Mouse (Mus musculus) hindbrain, embryonic 14.5 days (tissue): Measurements from ENCODE around the gene Dll4. TPM values are rescaled to one million over a fixed set of nuclear protein-coding genes. Genes with fewer than 3 reads are reported as not detected.

Experiments
- ATAC-seq: fragments of 200-750 bp; cut with Nextera tagmentation; 2 replicates; pipeline ENCODE4 v1.8.0; 2017; ENCODE audit warnings: moderate number of reproducible peaks, mild to moderate bottlenecking, moderate TSS enrichment, moderate library complexity; ENCODE audit not compliant: low FRiP score
- DNase-seq: peaks from one replicate; pipeline ENCODE4 v3.0.0-alpha.2; 2015; ENCODE audit warnings: low spot score
- H3K27ac ChIP-seq: fragments of 300-500 bp; sonication (generic); 2 replicates; pipeline ENCODE4 v1.5.1; 2014; ENCODE audit warnings: mild to moderate bottlenecking, moderate library complexity
- H3K27me3 ChIP-seq: fragments of 300-500 bp; sonication (generic); 2 replicates; pipeline ENCODE4 v1.6.1; 2014; ENCODE audit warnings: mild to moderate bottlenecking, low read length, mixed read lengths; ENCODE audit not compliant: control insufficient read depth, insufficient read depth
- H3K36me3 ChIP-seq: fragments of 300-500 bp; sonication (generic); replicated peaks from 2 replicates; pipeline ENCODE4 v1.6.1; 2014; ENCODE audit not compliant: control insufficient read depth, insufficient read depth
- H3K4me1 ChIP-seq: fragments of 300-500 bp; sonication (generic); replicated peaks from 2 replicates; pipeline ENCODE4 v1.6.1; 2014; ENCODE audit warnings: antibody characterized with exemption, low read length, mixed read lengths; ENCODE audit not compliant: control insufficient read depth, insufficient read depth
- H3K4me2 ChIP-seq: fragments of 300-500 bp; sonication (generic); replicated peaks from 2 replicates; pipeline ENCODE4 v1.6.1; 2014; ENCODE audit warnings: mild to moderate bottlenecking, moderate library complexity
- H3K4me3 ChIP-seq: fragments of 300-500 bp; sonication (generic); replicated peaks from 2 replicates; pipeline ENCODE4 v1.5.1; 2014; ENCODE audit warnings: mild to moderate bottlenecking, low read length
- H3K9ac ChIP-seq: fragments of 300-500 bp; sonication (generic); 2 replicates; pipeline ENCODE4 v1.6.1; 2014
- H3K9me3 ChIP-seq: fragments of 300-500 bp; sonication (generic); 2 replicates; pipeline ENCODE4 v1.6.1; 2016; ENCODE audit warnings: low read length; ENCODE audit not compliant: control insufficient read depth
- WGBS: fragments of 180-500 bp; shearing (Covaris S2); extraction: QIAGEN DNeasy Blood & Tissue Kit; methylation state at CpG from one replicate; pipeline ENCODE4 v1.1.7; 2014; 5-methylcytosine and 5-hydroxymethylcytosine counted together
- polyA plus RNA-seq: library from polyadenylated mRNA; unstranded; fragments of >200 nt; fragmentation: Nextera tagmentation; extraction: Ambion mirVana; gene quantifications from 2 replicates; pipeline ENCODE4 v1.2.1, GENCODE M21; 2014

The Dll4 gene
- polyA plus RNA-seq = 3.9 and 4.8 TPM in 2 replicates

DNA sequence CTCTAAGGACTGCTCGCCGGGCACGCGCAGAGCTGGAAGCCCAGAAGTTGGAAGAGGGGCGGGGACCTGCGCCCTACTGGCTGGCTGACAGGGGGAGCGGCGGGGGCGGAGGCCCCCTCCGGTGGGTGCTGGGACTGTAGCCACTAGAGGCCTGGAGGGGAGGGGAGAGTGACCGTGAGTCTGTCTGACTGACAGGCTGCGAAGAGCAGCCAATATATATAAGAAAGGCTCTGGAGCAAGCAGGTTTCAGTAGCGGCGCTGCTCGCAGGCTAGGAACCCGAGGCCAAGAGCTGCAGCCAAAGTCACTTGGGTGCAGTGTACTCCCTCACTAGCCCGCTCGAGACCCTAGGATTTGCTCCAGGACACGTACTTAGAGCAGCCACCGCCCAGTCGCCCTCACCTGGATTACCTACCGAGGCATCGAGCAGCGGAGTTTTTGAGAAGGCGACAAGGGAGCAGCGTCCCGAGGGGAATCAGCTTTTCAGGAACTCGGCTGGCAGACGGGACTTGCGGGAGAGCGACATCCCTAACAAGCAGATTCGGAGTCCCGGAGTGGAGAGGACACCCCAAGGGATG lies at the start of gene Dll4:
Dll4 (plus strand) TSS at position 217 of the 576 bp plus-strand sequence.
- H3K9ac ChIP-seq = peak within 1 kb of the TSS; percentile 58
- WGBS = 1% methylated on average over 33 of the region's 33 CpGs
- no peak for DNase-seq
- H3K4me2 ChIP-seq = peak within 1 kb of the TSS; percentile 89
- no peak for ATAC-seq
- H3K4me3 ChIP-seq = peak within 1 kb of the TSS; percentile 43
- H3K27me3 ChIP-seq = peaks cover 100% of the 10 kb centered on the region
- no peaks in the 10 kb centered on the region for H3K9me3 ChIP-seq
- H3K36me3 ChIP-seq = no peaks in the 10 kb centered on the region
- H3K4me1 ChIP-seq = peaks cover 44% of the 10 kb centered on the region
- no peak within 1 kb of the TSS for H3K27ac ChIP-seq

DNA sequence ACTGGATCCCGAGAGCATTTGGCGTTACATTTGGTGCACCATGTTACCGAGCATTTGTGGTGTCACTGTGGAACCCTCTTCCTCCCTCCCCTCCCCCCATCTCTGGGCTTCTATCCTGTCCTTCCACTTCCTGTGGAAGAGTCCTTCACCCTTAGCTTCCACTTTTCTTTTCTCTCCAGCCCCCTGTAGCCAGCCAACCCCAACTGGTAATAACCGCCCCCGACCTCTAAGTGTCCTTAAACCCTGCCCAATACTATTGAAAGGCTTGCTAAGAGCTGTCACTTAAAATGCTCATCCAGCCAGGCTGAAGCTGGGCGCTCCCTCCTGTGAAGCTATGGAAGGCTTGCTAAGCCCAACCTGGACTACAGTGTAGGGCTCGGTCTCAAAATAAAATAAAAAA lies 48.7 kb upstream of the Dll4 start:
- H3K4me3 ChIP-seq = no peak overlapping the region
- H3K27me3 ChIP-seq = no peaks in the 10 kb centered on the region
- no peaks in the 10 kb centered on the region for H3K9me3 ChIP-seq
- H3K4me1 ChIP-seq = no peaks in the 10 kb centered on the region
- ATAC-seq = no peak
- H3K9ac ChIP-seq = no peak overlapping the region
- H3K27ac ChIP-seq = no peak overlapping the region
- no peak for DNase-seq
- H3K4me2 ChIP-seq = no peak overlapping the region
- no peaks in the 10 kb centered on the region for H3K36me3 ChIP-seq
- 85% methylated on average over 7 of the region's 7 CpGs for WGBS

DNA sequence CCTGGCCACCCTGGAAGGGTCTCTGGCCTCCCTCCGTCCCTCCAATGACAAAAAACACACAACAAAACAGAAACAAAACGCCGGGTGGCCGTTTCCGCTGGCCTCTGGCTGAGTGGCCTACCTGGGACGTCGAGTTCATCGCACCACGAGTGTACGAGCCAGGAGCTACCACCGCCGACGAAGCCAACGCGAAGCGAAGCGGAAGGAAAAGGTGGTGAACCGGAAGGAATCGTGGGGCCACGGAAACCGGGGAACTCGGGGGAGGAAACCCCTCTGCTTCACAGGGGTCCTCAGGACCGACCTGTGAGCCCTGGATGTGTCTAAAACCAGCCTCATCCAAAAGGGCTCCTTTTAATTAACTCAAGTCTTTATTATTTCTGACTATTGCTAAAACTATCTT lies 47.8 kb upstream of the Dll4 start:
- H3K27ac ChIP-seq = no peak overlapping the region

DNA sequence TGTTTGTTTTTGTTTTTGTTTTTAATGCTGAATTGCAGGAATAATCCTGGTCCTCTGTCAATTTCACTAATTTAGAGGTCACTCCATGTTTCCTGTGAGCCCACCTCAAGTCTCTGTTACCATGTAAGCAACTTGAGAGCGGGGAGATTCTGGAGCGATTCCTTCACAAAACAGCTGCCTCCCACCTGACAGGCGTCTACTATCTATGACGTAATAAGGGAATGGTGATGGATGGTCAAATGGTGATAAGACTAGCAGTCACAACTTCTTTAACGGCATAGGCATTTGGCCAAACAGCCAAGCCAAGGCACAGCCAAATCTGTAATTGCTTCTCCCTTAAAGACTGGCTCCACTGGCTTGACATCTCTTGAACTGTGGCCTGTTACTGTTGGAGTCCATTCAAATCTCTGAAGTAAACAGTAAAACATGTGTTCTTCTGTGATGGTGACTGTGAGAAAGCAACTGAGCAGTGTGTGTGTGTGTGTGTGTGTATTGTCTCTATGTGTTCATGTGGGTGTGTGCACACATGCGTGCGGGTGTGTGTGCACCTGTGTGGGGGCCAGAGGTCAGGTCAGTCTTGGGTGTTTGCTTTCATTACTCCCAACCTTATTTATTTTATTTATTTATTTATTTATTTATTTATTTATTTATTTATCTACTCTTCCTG lies 43.6 kb upstream of the Dll4 start:
- ATAC-seq = no peak
- 88% methylated on average over 7 of the region's 7 CpGs for WGBS

More for the DNA sequence above, 47.8 kb upstream of the Dll4 start:
- H3K27me3 ChIP-seq = no peaks in the 10 kb centered on the region
- no peak overlapping the region for H3K4me2 ChIP-seq
- no peaks in the 10 kb centered on the region for H3K36me3 ChIP-seq
- no peaks in the 10 kb centered on the region for H3K9me3 ChIP-seq
- no peak for ATAC-seq
- DNase-seq = no peak
- no peaks in the 10 kb centered on the region for H3K4me1 ChIP-seq
- no peak overlapping the region for H3K4me3 ChIP-seq
- 87% methylated on average over 23 of the region's 23 CpGs for WGBS
- no peak overlapping the region for H3K9ac ChIP-seq

DNA sequence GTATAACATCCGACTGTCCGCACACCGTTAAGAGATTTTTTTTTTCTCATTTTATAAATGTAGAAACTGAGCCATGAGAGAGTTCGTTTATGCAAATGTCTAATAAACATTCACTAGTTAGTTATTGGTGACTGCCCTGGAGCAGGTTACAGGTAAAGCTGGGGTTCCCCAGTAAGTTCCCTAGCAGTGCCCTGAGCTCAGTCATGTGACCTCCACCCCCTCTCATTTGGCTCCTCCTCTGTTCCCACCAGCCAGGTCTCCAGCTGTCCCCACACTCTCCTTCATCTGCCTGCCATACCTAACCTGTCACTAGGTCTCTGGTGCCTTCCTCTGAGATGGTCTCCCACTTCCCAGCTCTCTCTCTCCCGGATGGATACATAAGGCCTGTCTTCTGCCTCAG lies 38.2 kb upstream of the Dll4 start:
- ATAC-seq (no peak), DNase-seq (no peak)
- H3K27ac ChIP-seq = no peak overlapping the region
- H3K4me3 ChIP-seq = no peak overlapping the region
- no peak overlapping the region for H3K9ac ChIP-seq
- no peaks in the 10 kb centered on the region for H3K27me3 ChIP-seq
- peaks cover 22% of the 10 kb centered on the region for H3K36me3 ChIP-seq
- H3K9me3 ChIP-seq = no peaks in the 10 kb centered on the region
- H3K4me1 ChIP-seq = peaks cover 14% of the 10 kb centered on the region
- 91% methylated on average over 5 of the region's 5 CpGs for WGBS
- H3K4me2 ChIP-seq = no peak overlapping the region

More for the DNA sequence above, 43.6 kb upstream of the Dll4 start:
- Histone ChIP-seq H3K27me3 (no peaks in the 10 kb centered on the region), H3K4me1 (no peaks in the 10 kb centered on the region), H3K4me3 (no peak overlapping the region), H3K9me3 (no peaks in the 10 kb centered on the region), H3K9ac (no peak overlapping the region), H3K4me2 (no peak overlapping the region), H3K27ac (no peak overlapping the region), H3K36me3 (no peaks in the 10 kb centered on the region)
- no peak for DNase-seq

DNA sequence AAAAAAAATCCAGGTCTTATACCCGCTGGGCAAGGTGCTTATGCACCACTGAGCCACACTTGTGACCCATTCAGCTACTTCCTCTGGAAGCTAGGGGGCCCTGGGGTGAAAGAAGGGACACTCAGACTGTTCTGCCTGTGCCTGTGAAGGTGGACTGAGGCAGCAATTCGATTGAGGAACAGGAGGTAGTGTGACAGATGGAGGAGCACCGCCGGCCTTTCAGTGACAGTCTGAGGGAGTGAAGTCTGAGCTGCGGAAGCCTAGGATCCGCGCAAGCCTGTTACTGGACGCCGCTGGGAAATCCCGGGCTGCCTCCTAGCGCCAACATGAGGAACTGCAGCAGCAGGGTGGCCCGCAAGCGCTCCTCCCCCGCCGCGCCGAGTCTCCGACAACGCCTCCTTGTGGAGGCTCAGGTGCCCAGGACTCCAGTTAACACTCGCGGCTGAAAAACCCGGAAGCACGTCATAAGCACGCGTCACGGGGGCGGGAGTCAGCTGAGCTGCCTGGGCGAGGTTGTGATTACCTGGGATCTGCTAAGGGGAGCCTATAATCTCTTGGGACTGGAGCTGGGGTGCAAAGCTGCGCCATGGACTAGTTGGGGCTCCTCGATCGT lies 37.2 kb upstream of the Dll4 start, which contains the start of gene Vps18:
Vps18 (plus strand) TSS at position 471 of the 613 bp plus-strand sequence.
- Histone ChIP-seq H3K9ac (peak within 1 kb of the TSS; percentile 78), H3K4me2 (peak within 1 kb of the TSS; percentile 93), H3K36me3 (peaks cover 32% of the 10 kb centered on the region), H3K9me3 (no peaks in the 10 kb centered on the region), H3K4me1 (peaks cover 14% of the 10 kb centered on the region), H3K27ac (peak within 1 kb of the TSS; percentile 63), H3K4me3 (peak within 1 kb of the TSS; percentile 66), H3K27me3 (no peaks in the 10 kb centered on the region)
- ATAC-seq (peak; percentile 96), DNase-seq (peak; percentile 99)
- WGBS = 2% methylated on average over 31 of the region's 31 CpGs

DNA sequence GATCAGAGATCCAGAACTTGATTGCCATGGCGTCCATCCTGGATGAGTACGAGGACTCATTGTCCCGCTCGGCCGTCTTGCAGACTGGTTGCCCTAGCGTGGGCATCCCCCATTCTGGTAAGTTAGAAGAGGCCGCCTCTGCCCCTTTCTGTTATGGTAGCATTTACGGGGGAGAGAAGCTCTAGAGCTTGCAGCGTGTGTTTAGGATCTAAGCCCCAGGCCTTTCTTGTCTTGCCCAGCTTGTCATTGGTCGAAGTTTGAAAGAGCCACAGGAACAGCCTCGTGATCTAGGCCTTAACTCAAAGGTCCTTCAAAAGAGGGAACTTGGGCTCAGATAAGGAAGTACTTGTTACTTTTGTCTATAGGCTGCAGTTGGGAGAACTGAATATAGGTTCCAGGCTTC lies 36.6 kb upstream of the Dll4 start:
- H3K36me3 ChIP-seq = peaks cover 38% of the 10 kb centered on the region
- peak overlapping the region; percentile 78 for H3K9ac ChIP-seq
- DNase-seq = no peak
- H3K27me3 ChIP-seq = no peaks in the 10 kb centered on the region
- no peaks in the 10 kb centered on the region for H3K9me3 ChIP-seq
- peak overlapping the region; percentile 66 for H3K4me3 ChIP-seq
- H3K4me2 ChIP-seq = peak overlapping the region; percentile 93
- ATAC-seq = no peak
- 5% methylated on average over 11 of the region's 11 CpGs for WGBS
- H3K4me1 ChIP-seq = peaks cover 14% of the 10 kb centered on the region
- H3K27ac ChIP-seq = peak overlapping the region; percentile 33; the same call in 1 of the 2 replicates

DNA sequence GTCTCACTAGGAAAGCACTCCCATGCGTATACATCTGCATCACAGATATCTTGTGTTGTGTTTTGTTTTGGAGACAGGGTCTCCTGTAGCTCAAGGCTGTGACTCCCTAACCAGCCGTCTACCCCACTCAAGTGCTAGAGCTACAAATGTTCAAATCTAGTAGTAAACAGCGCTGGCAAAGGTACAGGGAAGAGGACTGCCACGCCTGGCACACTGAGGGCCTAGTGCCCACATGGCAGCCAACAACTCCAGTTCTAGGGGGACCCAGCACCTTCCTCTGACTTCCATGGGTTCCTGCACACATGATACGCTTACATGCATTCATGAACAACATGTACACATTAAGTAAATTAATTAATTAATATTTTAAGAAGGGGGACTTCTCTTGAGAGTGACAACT lies 33.3 kb upstream of the Dll4 start:
- Histone ChIP-seq H3K4me1 (peaks cover 14% of the 10 kb centered on the region), H3K36me3 (peaks cover 68% of the 10 kb centered on the region), H3K27ac (no peak overlapping the region), H3K9ac (no peak overlapping the region), H3K27me3 (no peaks in the 10 kb centered on the region), H3K4me3 (no peak overlapping the region), H3K4me2 (no peak overlapping the region), H3K9me3 (no peaks in the 10 kb centered on the region)
- no peak for DNase-seq
- 95% methylated on average over 5 of the region's 5 CpGs for WGBS
- no peak for ATAC-seq

DNA sequence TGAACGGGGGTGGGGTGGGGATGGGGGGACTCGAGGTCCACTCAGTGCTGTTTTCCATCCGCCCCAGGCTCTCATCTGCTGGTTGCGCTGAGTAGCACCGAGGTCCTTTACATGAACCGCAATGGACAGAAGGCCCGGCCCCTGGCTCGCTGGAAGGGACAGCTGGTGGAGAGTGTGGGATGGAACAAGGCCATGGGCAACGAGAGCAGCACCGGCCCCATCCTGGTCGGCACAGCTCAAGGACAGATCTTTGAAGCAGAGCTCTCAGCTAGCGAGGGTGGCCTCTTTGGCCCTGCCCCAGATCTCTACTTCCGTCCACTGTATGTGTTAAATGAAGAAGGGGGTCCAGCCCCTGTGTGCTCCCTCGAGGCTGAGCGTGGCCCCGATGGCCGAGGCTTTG lies 32.7 kb upstream of the Dll4 start:
- Histone ChIP-seq H3K27ac (no peak overlapping the region), H3K9me3 (no peaks in the 10 kb centered on the region), H3K4me1 (peaks cover 12% of the 10 kb centered on the region), H3K36me3 (peaks cover 74% of the 10 kb centered on the region), H3K9ac (no peak overlapping the region), H3K4me3 (no peak overlapping the region), H3K27me3 (no peaks in the 10 kb centered on the region), H3K4me2 (no peak overlapping the region)
- DNase-seq (no peak), ATAC-seq (no peak)
- 97% methylated on average over 17 of the region's 17 CpGs for WGBS
